Comparison of ENCODE assay signal across 8 mouse cellular contexts in genomic region chr8:84810896-84811295, GRCm38 (mm10). TPM values are rescaled to one million over a fixed set of nuclear protein-coding genes. Genes with fewer than 3 reads are reported as not detected.
DNase-seq lines count a peak whose midpoint lies in the region; ATAC-seq lines count a peak whose summit lies in the region.

No protein-coding gene starts in this region.

- peak overlapping the region; percentile 60 for H3K9ac ChIP-seq in intestine, embryonic 16.5 days (ENCODE audit: low read depth, low read length)

- H3K36me3 ChIP-seq in intestine, embryonic 16.5 days (ENCODE audit: control insufficient read depth, insufficient read depth, low read length) = no peaks in the 10 kb centered on the region

- peak overlapping the region; percentile 43 for H3K4me3 ChIP-seq in intestine, embryonic 16.5 days (ENCODE audit: low read length)

- peaks cover 10% of the 10 kb centered on the region; the same call in 1 of the 2 replicates for H3K4me1 ChIP-seq in intestine, embryonic 16.5 days (ENCODE audit: control insufficient read depth, insufficient read depth, low read length)

- H3K27ac ChIP-seq in intestine, embryonic 16.5 days (ENCODE audit: low read length) = no peak overlapping the region

- H3K27me3 ChIP-seq in intestine, embryonic 16.5 days (replicated peaks; ENCODE audit: control insufficient read depth, insufficient read depth, low read length) = peaks cover 24% of the 10 kb centered on the region

- peaks cover 3% of the 10 kb centered on the region; the same call in 1 of the 2 replicates for H3K9me3 ChIP-seq in intestine, embryonic 16.5 days (ENCODE audit: control insufficient read depth, low read length)

- DNase-seq in adrenal gland, postnatal 10 days = peak; percentile 97
- DNase-seq in embryo, embryonic 9.5 days (ENCODE audit: extremely low spot score) = peak; percentile 92
- peak; percentile 94 to 96 for DNase-seq in gastrocnemius, postnatal 4 days (ENCODE audit: low spot score in 2 of 2)
- DNase-seq in left cerebral cortex, postnatal 25 days (ENCODE audit: low spot score in 2 of 2) = peak; percentile 97
- DNase-seq in mesoderm, embryonic 11.5 days (ENCODE audit: low read depth, low spot score) = peak; percentile 89
- peak; percentile 96 for DNase-seq in right cerebral cortex, postnatal 25 days
- peak; percentile 87 to 91 for DNase-seq in urinary bladder, postnatal 36 days (ENCODE audit: low spot score in 2 of 2)

- H3K4me2 ChIP-seq in intestine, embryonic 16.5 days (ENCODE audit: low read depth, low read length) = peak overlapping the region; percentile 67

- ATAC-seq in intestine, embryonic 16.5 days = peak; percentile 72

- intact Hi-C loops in left cerebral cortex, postnatal 25 days (cut with DNase I) = loop anchor here (1.0 to 5.0 kb wide), 2 partner anchors 74 to 174 kb away; no protein-coding TSS in a partner anchor

- WGBS in intestine, embryonic 16.5 days = under 1% methylated on average over 32 of the region's 32 CpGs

RNA-seq across cellular contexts. Expression of gene Nfix, which starts 10.8 kb away (rescaled TPM):
- 100 to 1,000 TPM; 145 to 200 TPM for total RNA-seq in adrenal gland, postnatal 10 days (2021)
- total RNA-seq in gastrocnemius, postnatal 4 days (2021) = 100 to 1,000 TPM; 517 to 591 TPM
- 9.7 and 11.8 TPM in 2 replicates for polyA plus RNA-seq in intestine, embryonic 16.5 days (2015; fragmentation: Nextera tagmentation; extraction: Ambion mirVana)
- 100 to 1,000 TPM; 273 to 322 TPM for total RNA-seq in left cerebral cortex, postnatal 25 days (2021)

RNA-seq across cellular contexts. Expression of gene Dand5, which starts 11.7 kb away (rescaled TPM):
- total RNA-seq in adrenal gland, postnatal 10 days (2021) = 1 to 10 TPM; 5.0 to 6.9 TPM
- 1 to 10 TPM; 6.3 to 6.8 TPM for total RNA-seq in gastrocnemius, postnatal 4 days (2021)
- 4.2 and 4.4 TPM in 2 replicates for polyA plus RNA-seq in intestine, embryonic 16.5 days (2015; fragmentation: Nextera tagmentation; extraction: Ambion mirVana)
- total RNA-seq in left cerebral cortex, postnatal 25 days (2021) = 1 to 10 TPM; 8.3 to 9.5 TPM

RNA-seq across cellular contexts. Expression of gene Gadd45gip1, which starts 20.4 kb away (rescaled TPM):
- 10 to 100 TPM; 39.2 to 40.0 TPM for total RNA-seq in adrenal gland, postnatal 10 days (2021)
- 10 to 100 TPM; 33.3 to 36.0 TPM for total RNA-seq in gastrocnemius, postnatal 4 days (2021)
- 61.8 and 63.4 TPM in 2 replicates for polyA plus RNA-seq in intestine, embryonic 16.5 days (2015; fragmentation: Nextera tagmentation; extraction: Ambion mirVana)
- 10 to 100 TPM; 23.4 to 24.7 TPM for total RNA-seq in left cerebral cortex, postnatal 25 days (2021)

RNA-seq across cellular contexts. Expression of gene Rad23a, which starts 29.6 kb away (rescaled TPM):
- 100 to 1,000 TPM in 1 of 2 experiments, 10 to 100 TPM in 1; 89.4 to 108 TPM for total RNA-seq in adrenal gland, postnatal 10 days (2021)
- 100 to 1,000 TPM; 121 to 123 TPM for total RNA-seq in gastrocnemius, postnatal 4 days (2021)
- polyA plus RNA-seq in intestine, embryonic 16.5 days (2015; fragmentation: Nextera tagmentation; extraction: Ambion mirVana) = 109 and 115 TPM in 2 replicates
- 10 to 100 TPM; 67.8 to 73.7 TPM for total RNA-seq in left cerebral cortex, postnatal 25 days (2021)

RNA-seq across cellular contexts. Expression of gene Calr, which starts 35.8 kb away (rescaled TPM):
- 100 to 1,000 TPM; 404 to 492 TPM for total RNA-seq in adrenal gland, postnatal 10 days (2021)
- 100 to 1,000 TPM; 339 to 368 TPM for total RNA-seq in gastrocnemius, postnatal 4 days (2021)
- 1,204 and 1,241 TPM in 2 replicates for polyA plus RNA-seq in intestine, embryonic 16.5 days (2015; fragmentation: Nextera tagmentation; extraction: Ambion mirVana)
- 100 to 1,000 TPM; 562 to 564 TPM for total RNA-seq in left cerebral cortex, postnatal 25 days (2021)
